Mouse (Mus musculus): ENCODE measurements around the gene Ltb.

DNA sequence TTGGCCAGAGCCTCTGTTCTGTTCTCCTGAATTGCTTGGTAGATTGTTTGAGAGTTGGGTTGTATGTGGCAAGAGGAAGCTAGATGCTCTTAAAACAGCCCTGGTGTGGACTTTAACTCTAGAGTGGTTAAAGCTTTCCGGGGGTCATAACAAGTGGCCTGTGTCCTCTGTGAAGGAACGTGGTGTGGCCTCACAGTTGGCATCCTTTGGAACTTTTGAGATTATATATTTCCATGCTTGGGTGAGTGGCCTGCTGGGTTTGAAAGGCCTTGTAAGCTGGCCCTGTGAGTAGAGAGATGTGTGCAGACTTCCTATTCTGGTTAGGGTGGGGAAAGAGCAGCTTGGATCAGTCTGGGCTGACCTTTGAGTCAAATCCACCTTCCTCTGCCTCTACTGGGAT, 50.8 kb downstream of the Ltb start:
- TF ChIP-seq EP300 (IDR thresholded peaks at IDR 0.05; ENCODE audit: low read depth in 1 of 2, low read length in 2 of 2), result no peak
- TF ChIP-seq POLR2AphosphoS2 (IDR thresholded peaks at IDR 0.05; ENCODE audit: low read length), result no peak
- TF ChIP-seq POLR2A (IDR thresholded peaks at IDR 0.05; ENCODE audit: control insufficient read depth in 1 of 2, insufficient read depth in 1 of 2, low read depth in 1 of 2, low read length in 2 of 2, poor library complexity in 1 of 2), result no peak; a peak in 1 of 4 replicates
